Mouse (Mus musculus): Measurements from ENCODE around the gene Nbea.

Nbea gene

DNA sequence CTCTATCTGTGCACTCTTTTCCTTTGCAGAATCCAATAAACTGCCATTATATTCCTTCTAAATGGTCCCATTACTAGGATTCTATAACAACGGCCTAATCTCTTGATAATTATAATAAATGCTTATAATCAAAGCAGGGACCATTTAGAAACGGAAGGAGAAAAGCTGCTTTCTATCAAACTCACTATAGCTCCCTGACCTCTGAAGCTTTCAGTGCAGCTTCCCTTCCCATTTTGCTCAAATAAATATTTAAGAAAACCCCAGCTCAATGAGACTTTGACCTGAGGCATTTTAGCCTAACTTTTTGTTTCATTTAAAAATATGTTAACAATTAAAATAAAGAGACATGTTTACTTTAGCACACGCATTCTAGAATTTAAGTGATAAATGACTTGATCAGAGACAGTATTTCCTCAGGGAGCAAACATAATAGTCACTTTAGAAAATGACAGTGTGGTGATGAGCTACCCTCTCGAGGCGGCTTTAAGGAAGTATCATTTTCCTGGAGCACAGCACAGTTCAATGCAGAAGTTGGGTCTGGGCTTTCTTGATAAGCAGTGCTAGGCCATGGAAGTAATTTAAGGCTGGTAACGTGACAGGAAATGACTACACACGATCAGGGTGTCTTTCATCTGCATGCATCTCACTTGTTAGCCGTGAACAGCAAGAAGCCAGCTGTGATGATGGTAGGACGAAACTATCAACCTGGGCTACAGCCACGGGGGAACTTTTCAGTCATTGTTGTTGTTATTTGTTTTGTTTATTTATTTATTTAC is 354.8 kb downstream of the Nbea start:
- DNase-seq (ENCODE audit: low spot score): peak; percentile 14

DNA sequence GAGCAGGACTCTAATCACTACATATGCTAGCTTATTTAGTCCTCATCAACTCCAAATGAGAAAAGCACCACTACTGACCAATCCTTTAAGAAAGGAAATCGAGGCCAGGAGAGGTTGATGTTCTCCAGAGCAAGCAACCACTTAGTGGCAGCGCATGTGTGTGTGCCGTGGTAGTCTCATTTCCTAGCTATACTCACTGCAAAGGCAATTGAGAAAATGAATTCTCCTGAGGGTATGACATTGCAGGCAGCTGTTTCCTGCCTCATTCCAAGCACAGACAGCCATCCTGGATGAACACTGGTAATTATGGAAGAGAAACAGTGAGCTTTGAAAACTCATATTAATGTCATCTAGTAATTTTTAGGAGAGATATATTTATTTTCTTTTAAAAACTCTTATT is 358.6 kb downstream of the Nbea start:
- DNase-seq (ENCODE audit: low spot score): no peak

DNA sequence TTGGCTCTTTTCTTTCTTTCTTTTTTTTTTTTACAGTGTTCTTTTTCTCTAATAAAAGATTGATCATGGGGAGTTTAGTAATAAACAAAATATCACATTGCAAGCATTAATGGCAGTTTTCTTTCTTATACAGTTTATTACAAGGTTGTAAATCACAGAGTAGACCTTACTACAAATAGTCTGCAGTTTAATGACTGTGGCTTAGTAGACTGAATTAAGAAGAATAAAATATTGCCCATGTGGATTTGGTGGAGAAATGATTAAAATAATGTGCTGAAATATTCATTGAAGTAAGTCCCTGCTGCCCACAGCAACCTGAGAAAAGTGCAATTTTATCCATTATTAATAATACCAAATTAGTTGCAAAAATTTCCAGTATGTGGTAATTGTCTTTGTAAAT is 363.9 kb downstream of the Nbea start:
- no peak for DNase-seq (ENCODE audit: low spot score)

DNA sequence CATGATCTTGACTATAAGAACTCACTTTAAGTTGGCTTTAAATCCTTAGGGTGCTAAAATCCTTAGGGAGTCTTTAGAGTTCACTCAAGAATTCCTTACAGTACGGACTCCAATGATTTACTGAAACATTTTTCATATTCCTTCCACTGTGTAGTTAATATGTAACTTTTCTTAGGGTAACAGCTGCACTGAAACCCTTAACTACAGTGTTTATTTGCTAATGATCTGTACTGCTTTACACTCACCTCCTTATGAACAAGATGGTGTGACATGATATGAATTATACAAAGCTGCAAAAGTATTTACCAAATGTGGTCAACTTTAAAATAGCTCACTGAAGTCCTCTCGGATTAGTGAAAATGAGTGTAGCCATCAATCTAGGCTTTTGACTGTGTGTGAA is 365.4 kb downstream of the Nbea start:
- no peak for DNase-seq (ENCODE audit: low spot score)

DNA sequence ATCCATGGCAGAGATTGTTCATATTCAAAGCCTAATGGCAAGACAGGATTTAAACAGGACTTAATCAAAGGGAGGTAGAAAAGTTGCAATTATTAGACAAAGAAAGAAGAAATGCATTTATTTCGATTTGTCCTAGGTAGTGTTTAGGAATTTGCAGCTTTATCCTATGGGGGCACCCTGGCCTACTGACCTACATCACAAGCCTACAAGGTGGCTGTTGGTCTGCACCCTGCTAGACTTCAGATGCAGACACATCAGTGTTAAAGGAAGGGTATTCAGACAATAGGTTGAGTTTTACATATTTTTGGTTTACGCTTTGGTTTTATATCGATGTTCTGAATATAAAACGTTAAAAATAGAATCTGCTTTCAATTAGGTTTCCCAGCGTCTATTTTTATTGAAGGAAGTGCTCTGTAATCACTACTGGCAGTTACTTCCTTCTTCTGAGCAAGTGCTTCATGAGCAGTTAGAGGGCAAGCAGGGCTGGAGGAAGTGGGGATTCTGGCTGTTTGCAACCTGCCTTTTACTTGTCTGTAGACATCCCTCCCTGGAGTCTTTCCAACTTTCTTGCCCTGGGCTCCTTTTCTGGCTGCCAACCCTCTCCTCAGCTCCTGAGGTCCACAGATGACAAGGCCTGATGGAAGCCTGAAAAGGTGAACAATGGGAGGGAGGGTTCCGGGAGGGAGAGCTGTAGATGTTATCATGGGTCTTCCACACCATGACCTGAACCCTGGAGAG is 366.7 kb downstream of the Nbea start:
- no peak for DNase-seq (ENCODE audit: low spot score)

DNA sequence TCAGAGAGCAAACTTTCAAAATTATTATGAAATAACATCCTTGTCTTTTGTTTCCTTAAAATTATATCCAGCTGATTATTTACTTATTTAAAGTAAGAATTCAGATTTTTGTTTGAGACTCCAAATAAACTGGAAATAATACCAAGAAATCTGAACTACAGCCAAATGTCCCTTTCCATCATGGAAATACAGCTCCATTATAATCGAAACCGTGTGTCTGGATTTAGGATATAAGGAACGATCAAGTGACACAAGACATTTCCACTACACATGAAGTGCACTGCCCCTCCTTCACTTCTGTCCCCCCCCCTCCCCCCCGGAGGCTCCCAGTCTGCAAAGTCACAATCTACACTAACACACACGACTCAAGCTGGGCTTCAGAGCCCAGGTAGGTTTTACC is 367.4 kb downstream of the Nbea start:
- no peak for DNase-seq (ENCODE audit: low spot score)

DNA sequence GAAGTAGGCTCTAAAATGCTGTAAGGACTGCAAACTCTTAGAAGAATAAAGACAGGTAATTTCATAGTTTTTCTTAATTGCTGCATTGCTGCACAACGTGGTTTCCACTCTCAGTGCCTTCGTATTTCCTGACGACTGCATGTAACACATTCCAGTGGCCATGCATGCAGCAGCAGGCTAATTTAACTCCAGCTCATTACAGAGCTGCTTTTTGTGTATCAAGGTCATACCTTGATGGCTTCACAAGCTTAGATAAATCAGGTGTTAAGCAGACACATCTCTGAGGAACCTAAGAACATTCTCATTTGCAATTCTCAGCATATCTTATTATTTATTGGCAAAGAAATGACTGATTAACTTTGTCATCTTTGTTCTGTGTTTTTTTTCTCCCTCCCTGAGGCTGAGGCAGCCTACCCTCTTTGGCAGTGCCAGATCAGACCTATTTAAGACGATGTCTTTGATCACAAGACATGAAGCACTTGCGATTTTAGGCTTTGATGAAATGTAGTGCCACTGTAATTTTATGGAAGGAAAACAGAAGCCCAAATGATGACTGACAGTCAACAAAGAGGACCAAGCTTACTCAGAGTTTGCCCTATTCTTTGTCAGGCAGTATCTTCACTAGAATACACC is 368.4 kb downstream of the Nbea start:
- DNase-seq (ENCODE audit: low spot score): no peak

DNA sequence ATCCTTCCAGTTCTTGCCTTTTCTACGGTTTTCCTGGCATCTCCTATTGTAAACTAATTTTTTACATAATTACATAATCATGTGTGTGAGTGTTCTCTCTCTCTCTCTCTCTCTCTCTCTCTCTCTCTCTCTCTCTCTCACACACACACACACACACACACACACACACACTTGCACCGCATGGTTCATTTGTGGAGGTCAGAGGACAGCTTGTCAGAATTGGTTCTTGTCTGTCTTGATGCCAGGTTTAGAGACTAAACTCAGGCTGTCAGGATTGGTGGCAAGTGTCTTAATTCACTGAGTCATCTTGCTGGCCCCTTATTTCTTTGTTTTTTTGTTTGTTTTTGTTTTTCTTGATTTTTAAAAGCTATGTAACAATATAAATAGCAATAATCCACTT is 388.7 kb downstream of the Nbea start:
- no peak for DNase-seq (ENCODE audit: low spot score)

DNA sequence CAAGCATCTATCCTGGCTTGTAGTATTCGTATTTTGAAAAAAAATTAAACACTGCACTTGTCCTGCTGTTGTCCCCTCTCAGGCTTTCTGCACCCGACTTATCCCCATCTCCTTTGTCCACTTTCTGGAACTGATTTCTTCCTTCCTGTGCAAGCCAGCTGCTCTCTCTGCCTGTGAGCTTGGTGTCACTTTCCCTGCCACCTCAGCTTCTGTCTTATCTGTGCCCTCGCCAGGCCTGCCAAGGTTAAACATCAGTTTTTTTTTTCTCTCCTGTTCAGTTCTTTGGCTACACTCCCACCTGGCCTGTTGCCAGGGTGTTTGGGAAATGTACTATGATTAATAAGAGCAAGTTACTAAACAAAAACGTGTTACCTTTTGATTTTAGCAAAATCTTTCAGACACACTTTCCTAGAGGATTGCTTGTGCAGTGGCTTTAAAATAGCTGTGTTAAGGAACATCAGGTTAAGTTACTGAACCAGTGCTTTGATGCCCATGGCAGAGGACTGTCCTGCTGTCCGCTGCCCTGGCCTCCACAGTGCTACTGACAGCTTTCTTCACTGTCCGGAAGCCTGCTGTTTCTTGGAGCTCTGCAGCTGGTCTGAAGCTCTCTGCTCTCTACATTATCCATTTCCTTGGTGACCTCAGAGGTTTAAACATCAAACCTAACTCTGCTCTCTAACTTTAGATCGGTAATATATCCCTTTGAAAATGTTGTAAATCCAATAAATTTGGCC is 389.5 kb downstream of the Nbea start:
- no peak for DNase-seq (ENCODE audit: low spot score)

DNA sequence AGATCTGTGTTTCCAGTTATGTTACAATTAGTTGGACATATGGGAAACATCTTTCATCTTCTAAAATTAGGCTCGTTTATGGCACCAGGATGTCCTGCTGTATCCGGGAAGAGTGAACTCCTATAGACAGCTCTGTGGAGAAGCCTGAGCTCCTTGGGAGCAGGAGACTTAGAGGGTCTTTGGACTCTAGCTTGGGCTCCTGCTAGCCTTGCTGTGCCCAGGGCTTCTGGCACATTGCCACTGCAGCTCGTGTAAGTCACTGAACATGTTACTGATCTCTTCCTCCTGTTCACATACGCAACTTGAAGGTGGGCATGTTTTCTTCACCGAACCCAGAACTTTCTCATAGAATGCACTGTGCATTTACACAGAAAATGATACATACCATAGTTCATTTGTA is 391.2 kb downstream of the Nbea start:
- DNase-seq (ENCODE audit: low spot score): no peak

DNA sequence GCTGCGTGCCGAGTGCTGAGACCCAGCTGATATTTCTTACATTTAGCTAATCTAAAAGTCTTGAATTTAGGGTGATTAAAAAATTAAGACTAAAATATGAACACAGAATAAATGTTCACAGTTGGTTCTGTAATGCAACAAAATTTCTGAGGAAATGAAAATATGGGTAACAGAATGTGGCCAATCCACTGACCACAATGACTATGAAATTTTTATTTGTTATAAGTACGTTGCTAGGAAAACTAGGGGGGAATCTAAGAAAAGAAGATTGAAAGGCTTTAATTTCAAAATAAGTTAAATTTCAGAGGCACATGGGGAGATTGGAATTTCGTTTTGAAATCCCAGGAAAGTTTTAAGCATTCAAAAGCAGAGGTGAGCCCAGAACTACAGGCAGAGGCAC is 392.9 kb downstream of the Nbea start:
- DNase-seq (ENCODE audit: low spot score): no peak

DNA sequence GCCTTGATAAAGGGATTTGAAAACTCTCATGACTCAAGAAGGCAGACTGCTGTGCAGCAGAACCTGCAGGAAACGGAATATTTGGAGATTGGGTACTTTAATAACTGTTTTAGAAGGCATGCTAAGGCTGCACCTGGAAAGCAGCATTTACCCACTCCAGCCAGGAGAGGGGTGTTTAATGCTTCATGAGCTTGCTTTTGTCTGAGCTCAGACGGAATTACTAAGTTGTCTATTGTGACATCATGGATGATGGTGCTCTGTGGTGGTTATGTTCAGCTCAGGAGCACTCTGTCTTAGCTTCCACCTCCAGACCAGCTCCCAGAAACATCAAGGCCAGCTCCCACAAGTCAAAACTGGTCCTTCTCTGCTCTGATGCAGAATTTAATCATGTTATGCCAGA is 393.6 kb downstream of the Nbea start:
- DNase-seq (ENCODE audit: low spot score): no peak

DNA sequence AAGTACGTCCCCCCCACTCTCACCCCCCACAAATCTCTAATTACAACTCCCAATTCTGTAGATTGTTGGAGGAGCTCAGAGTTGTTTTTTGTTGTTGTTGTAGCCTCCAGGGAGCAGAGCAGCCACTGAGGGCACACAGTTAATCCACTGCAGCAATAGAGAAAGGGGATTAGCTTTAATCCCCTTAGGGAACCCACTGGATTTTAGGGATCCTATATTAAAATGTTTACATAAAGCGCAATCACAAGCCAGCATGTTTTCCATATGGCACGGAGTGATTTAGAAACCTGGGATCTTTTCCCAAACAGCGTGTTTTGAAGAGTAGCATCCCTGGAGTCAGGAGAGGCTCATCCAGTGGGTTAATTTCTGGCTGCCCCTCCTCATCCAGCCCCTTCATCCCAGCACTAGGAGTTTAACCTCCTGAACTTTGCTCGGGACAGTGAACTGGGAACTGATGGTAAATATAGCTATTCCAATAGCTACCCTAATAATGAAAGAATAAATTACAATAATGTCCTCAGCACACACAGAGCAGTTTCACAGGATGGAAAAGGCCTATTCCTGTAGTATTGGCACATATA is 394.8 kb downstream of the Nbea start:
- no peak for DNase-seq (ENCODE audit: low spot score)

DNA sequence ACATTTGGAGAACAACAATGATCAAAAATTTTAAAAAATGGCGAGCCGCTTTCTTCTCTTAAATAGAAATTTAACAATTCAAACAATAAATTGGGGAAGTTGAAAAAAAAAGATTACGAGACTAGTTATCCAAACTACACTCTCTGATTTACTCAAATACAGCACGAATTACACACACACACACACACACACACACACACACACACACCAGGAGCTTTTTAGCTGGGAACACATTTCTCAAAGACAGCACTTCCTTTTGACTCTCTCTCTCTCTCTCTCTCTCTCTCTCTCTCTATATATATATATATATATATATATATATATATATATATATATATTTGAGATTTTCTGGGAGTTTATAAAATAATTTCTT is 395.3 kb downstream of the Nbea start:
- DNase-seq (ENCODE audit: low spot score): no peak

DNA sequence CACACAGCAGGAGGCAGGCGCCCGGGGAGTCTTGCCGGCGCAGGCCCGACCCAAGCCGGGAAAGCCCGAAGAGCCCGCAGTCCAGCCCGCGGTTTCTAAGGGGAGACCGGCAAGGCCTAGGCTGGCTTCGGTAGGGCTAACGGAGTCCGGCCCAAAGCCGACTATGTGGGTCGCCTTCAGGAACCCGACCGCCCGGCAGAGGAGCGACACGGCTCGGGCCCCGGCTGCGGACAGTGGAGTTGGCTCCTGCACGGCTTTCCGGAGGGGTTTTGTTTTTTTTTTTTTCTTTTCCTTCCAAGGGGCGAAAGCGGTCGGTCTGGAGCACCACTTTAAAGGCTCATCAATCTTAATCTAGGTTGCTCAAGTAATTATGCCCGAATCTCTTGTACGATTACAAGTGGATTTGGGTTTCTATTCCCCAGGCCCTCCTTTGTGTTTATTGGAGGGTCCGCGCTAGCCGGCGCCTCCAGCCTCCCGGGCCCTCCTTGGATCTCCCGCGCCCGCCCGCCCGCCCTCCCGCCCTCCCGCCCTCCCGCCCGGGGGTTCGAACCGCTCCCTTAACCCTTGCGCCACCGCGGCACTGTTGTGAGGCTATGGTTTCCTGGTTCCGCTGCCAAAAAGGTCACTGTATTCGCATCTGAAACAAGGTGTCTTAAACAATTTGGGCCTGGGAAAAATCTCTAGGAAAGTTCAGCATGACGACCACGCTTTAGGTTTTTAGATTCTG is 395.9 kb downstream of the Nbea start:
- no peak for DNase-seq (ENCODE audit: low spot score)

DNA sequence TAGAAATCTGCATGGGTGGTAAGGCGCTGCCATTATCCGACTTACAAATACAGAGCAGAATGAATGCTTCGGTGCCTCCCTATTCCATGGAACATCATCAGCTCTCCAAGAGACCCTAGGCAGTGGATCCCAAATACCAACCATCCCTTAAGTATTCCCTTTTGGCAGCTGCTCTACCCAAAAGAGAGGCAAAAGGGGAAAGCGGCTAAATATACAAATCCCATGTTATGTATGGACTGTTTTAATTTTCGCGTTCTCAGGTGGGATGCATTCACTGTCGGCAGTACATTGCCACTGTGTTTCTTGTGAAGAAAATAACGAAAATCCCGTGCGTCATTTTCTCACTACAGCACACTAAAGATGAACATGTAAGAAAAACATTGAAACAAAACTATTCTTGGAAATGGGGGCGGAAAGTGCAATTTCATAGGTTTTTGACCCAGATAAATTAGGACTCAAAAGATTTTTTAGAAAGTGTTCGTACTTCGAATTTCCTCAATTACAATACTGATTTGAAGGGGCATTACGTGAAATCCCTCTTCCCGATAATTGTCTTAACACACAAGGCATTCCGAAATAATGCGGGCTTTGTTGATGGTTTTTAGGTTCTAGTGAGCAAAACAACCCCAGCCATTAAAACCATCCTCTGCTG is 396.5 kb downstream of the Nbea start:
- no peak for DNase-seq (ENCODE audit: low spot score)

DNA sequence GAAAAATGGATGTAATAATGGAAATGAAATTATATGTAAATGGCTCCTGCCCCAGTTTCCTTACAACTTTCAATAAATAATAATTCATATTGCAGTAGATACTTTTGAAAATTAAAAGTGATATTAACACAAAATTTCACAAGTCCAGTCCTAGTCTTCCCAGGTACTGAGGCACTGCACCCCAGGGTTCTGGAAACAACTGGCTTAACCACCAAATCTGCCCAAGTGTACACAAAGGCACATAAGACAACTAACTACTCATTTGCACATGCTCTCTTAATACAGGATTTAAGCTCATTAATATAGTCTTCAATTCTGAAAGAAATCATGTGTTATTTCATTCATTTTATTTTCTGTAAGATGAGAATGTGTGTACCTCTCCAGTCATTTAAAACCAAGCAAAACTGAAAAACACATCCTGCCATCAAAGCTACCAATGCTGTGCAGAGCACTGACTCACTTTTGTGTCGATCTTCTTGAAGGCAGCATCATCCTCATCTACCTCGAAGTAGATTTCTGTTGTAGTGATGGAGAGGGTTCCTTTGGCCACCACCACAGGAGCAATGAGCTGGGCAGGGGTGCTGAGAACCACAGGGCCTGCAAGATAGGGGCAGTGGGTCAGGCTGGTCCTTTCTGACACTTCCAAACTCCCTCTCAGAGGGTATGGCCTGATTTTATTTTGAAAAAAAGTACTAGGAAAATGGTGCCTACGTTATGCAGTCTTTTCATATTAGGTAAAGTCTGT is 397.3 kb downstream of the Nbea start:
- no peak for DNase-seq (ENCODE audit: low spot score)

DNA sequence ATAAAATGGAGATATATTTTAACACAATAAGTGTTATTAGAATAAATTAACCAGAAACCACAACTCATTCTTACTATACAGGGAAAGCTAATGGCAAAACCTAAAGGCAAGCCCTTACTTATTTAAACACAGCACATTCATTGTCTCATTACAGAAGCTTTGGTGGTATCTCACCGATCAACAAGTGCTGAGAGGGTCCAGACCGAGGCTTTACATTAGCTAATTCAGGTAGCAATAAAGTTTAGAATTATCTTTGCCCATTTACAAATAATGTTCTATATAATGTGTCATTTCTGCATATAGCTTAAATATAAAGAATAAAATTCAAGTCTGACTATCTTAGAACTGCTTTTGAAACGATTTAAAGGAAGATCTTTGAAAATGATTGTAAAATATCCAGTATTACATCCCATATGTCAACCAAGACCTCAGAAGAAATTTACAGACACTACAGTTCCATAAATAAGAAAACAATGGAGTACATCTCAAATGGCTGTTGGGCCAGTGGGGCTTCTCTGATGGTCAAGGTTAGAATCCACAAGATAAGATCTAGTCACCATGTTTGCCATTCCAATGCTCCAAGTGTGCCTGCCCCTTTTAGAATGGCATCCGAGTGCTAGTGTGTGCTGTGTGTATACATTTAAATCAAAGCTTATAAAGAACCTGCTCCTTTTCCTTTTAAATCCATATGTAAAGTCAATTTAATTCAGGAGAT is 398.1 kb downstream of the Nbea start:
- DNase-seq (ENCODE audit: low spot score): no peak

DNA sequence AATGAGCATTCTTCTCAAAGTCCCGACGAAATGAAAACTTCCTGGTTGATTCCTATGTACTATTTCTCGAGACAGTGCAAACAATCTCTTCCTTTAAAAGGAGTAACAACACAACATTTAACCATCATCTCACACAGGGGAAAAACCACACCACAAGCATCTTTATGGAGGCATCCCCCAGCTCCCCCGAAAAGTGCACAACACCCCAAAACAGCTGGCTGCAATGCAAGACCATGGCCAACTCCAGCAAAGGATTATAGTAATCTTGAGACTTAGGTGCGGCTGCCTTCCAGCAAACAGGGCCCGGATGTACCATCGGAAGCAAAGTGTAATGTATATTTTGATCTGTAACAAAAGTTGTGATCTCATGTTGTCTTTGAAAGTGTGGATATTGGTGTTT is 399.4 kb downstream of the Nbea start:
- DNase-seq (ENCODE audit: low spot score): no peak

Data from c-Kit-positive CD71-positive TER-119-positive erythroid progenitor cells, embryonic 14.5 days (primary cell).